Mouse (Mus musculus) kidney, postnatal 14 days (tissue): ENCODE results near the gene Gm48552.

Experiments
- DNase-seq: peaks from one replicate; pipeline ENCODE4 v3.0.0; 2022; ENCODE audit warnings: mixed read lengths

Gm48552 gene

GRCm38 (mm10) chr10:81433541-81434289 lies 44.9 kb downstream of the Gm48552 start:
- peak; percentile 36 for DNase-seq

- DNase-seq, result peak; percentile 32
Observed at GRCm38 (mm10) chr10:81434361-81435263, 45.8 kb downstream of the Gm48552 start.

- peak; percentile 92 for DNase-seq
Observed at GRCm38 (mm10) chr10:81435436-81435835, 46.6 kb downstream of the Gm48552 start.
